Mouse (Mus musculus) myocyte (in vitro differentiated cells): ENCODE data around the gene Pold1. TPM values are rescaled to one million over a fixed set of nuclear protein-coding genes. Genes with fewer than 3 reads are reported as not detected.

Source experiments
- H3K27me3 ChIP-seq: one replicate; pipeline ENCODE4 v1.6.1; 2011; ENCODE audit not compliant: control insufficient read depth, insufficient read depth, insufficient read length
- H3K36me3 ChIP-seq: one replicate; pipeline ENCODE4 v1.6.1; 2011; ENCODE audit not compliant: control insufficient read depth, insufficient read depth
- H3K4me2 ChIP-seq: one replicate; pipeline ENCODE4 v1.6.1; 2011; ENCODE audit warnings: low read depth, control low read depth
- H3K4me3 ChIP-seq: one replicate; pipeline ENCODE4 v1.5.1; 2011; ENCODE audit warnings: mild to moderate bottlenecking, control low read depth, moderate library complexity
- H3K79me2 ChIP-seq: one replicate; pipeline ENCODE4 v1.6.1; 2011; ENCODE audit not compliant: control insufficient read depth, insufficient read depth
- H3ac ChIP-seq: one replicate; pipeline ENCODE4 v1.6.1; 2011; ENCODE audit not compliant: control insufficient read depth, insufficient read length
- CEBPB ChIP-seq: IDR thresholded peaks from 2 replicates; pipeline ENCODE4 v1.6.1; 2011; ENCODE audit warnings: mild to moderate bottlenecking, moderate library complexity; ENCODE audit not compliant: poor library complexity, insufficient read depth, severe bottlenecking
- E2F4 ChIP-seq: IDR thresholded peaks from one replicate; pipeline ENCODE4 v1.6.1; 2011; ENCODE audit warnings: mild to moderate bottlenecking, control low read depth, moderate library complexity; ENCODE audit not compliant: insufficient read depth
- MAX ChIP-seq: IDR thresholded peaks from one replicate; pipeline ENCODE4 v1.6.1; 2011; ENCODE audit warnings: low read depth, mild to moderate bottlenecking, control low read depth
- MYOD1 ChIP-seq, 3 experiments: IDR thresholded peaks; one replicate each; pipeline ENCODE4 v1.6.1; 2011; ENCODE audit warnings: control low read depth in 2 of 3, low read depth in 2 of 3, mild to moderate bottlenecking in 2 of 3, moderate library complexity in 1 of 3; ENCODE audit not compliant: insufficient read length in 2 of 3, control insufficient read depth in 1 of 3
- MYOG ChIP-seq, 3 experiments: IDR thresholded peaks; one replicate each; pipeline ENCODE4 v1.6.1; 2011; ENCODE audit warnings: control low read depth in 2 of 3, low read depth in 2 of 3, mild to moderate bottlenecking in 2 of 3; ENCODE audit not compliant: insufficient read length in 2 of 3, control insufficient read depth in 1 of 3, insufficient read depth in 1 of 3
- POLR2A ChIP-seq: IDR thresholded peaks from one replicate; pipeline ENCODE4 v1.6.1; 2011; ENCODE audit warnings: low read depth, mild to moderate bottlenecking, control low read depth, moderate library complexity; ENCODE audit not compliant: insufficient read length
- POLR2AphosphoS2 ChIP-seq: IDR thresholded peaks from one replicate; pipeline ENCODE4 v1.6.1; 2011; ENCODE audit warnings: low read depth, control low read depth; ENCODE audit not compliant: insufficient read length
- REST ChIP-seq: IDR thresholded peaks from one replicate; pipeline ENCODE4 v1.6.1; 2011; ENCODE audit warnings: mild to moderate bottlenecking, control low read depth, moderate library complexity; ENCODE audit not compliant: insufficient read depth, insufficient read length
- SRF ChIP-seq: IDR thresholded peaks from one replicate; pipeline ENCODE4 v1.6.1; 2011; ENCODE audit warnings: low read depth; ENCODE audit not compliant: control insufficient read depth, insufficient read length
- TCF12 ChIP-seq: IDR thresholded peaks from one replicate; pipeline ENCODE4 v1.6.1; 2011; ENCODE audit warnings: mild to moderate bottlenecking, control low read depth; ENCODE audit not compliant: poor library complexity, insufficient read depth, severe bottlenecking
- TCF3 ChIP-seq: IDR thresholded peaks from one replicate; pipeline ENCODE4 v1.6.1; 2011; ENCODE audit warnings: low read depth, control low read depth; ENCODE audit not compliant: insufficient read length
- USF1 ChIP-seq: IDR thresholded peaks from one replicate; pipeline ENCODE4 v1.6.1; 2011; ENCODE audit warnings: low read depth, mild to moderate bottlenecking, control low read depth, moderate library complexity
- polyA plus RNA-seq: library from polyadenylated mRNA; unstranded; fragments of >200 nt; fragmentation: generic; extraction: Trizol; gene quantifications from one replicate; pipeline ENCODE4 v1.2.1, GENCODE M21; 2012; ENCODE audit warnings: missing spikeins

Pold1 gene
- polyA plus RNA-seq, 1 experiment = 23.9 TPM

GRCm38 (mm10) chr7:44485572-44486195 lies 63.0 kb downstream of the Pold1 start:
- H3K4me3 ChIP-seq = no peak overlapping the region

GRCm38 (mm10) chr7:44484841-44485571 lies 63.6 kb downstream of the Pold1 start:
- no peaks in the 10 kb centered on the region for H3K36me3 ChIP-seq
- H3ac ChIP-seq = no peak overlapping the region
- peaks cover 6% of the 10 kb centered on the region for H3K79me2 ChIP-seq
- no peak overlapping the region for H3K4me2 ChIP-seq
- H3K27me3 ChIP-seq = no peaks in the 10 kb centered on the region
- TF ChIP-seq USF1 (no peak), POLR2AphosphoS2 (peak; percentile 12), REST (no peak), TCF3 (no peak), TCF12 (no peak), MYOD1 (IDR thresholded peaks at IDR 0.05; ENCODE audit: control insufficient read depth in 1 of 3, insufficient read length in 2 of 3, low read depth in 2 of 3) (no peak), SRF (no peak), POLR2A (peak; percentile 12), MYOG (IDR thresholded peaks at IDR 0.05; ENCODE audit: control insufficient read depth in 1 of 3, insufficient read depth in 1 of 3, insufficient read length in 2 of 3, low read depth in 2 of 3) (no peak), E2F4 (no peak), CEBPB (no peak), MAX (no peak)
- H3K4me3 ChIP-seq = no peak overlapping the region

More at GRCm38 (mm10) chr7:44485572-44486195, 63.0 kb downstream of the Pold1 start:
- TF ChIP-seq POLR2A (peak; percentile 13), MAX (no peak)
- Histone ChIP-seq H3K36me3 (no peaks in the 10 kb centered on the region), H3K27me3 (no peaks in the 10 kb centered on the region), H3K4me2 (no peak overlapping the region), H3K79me2 (no peaks in the 10 kb centered on the region), H3ac (no peak overlapping the region)

- TF ChIP-seq SRF = no peak
- TF ChIP-seq CEBPB = no peak
- peak in 2 of 3 experiments; percentile 49 to 60 for TF ChIP-seq MYOG (IDR thresholded peaks at IDR 0.05; ENCODE audit: control insufficient read depth in 1 of 3, insufficient read depth in 1 of 3, insufficient read length in 2 of 3, low read depth in 2 of 3)
- peak; percentile 74 for TF ChIP-seq POLR2AphosphoS2
- no peak for TF ChIP-seq MAX
- peak in 2 of 3 experiments; percentile 61 to 69 for TF ChIP-seq MYOD1 (IDR thresholded peaks at IDR 0.05; ENCODE audit: control insufficient read depth in 1 of 3, insufficient read length in 2 of 3, low read depth in 2 of 3)
- no peak for TF ChIP-seq REST
- no peak for TF ChIP-seq USF1
- TF ChIP-seq TCF3 = peak; percentile 27
- peaks cover 7% of the 10 kb centered on the region for H3K79me2 ChIP-seq
- H3K36me3 ChIP-seq = no peaks in the 10 kb centered on the region
- no peak overlapping the region for H3ac ChIP-seq
- H3K4me2 ChIP-seq = no peak overlapping the region
- no peak overlapping the region for H3K4me3 ChIP-seq
- no peaks in the 10 kb centered on the region for H3K27me3 ChIP-seq
These were observed 64.5 kb downstream of the Pold1 start for GRCm38 (mm10) chr7:44484109-44484508.

GRCm38 (mm10) chr7:44482836-44483435 lies 65.7 kb downstream of the Pold1 start:
- Histone ChIP-seq H3K4me2 (peak overlapping the region; percentile 36), H3ac (no peak overlapping the region), H3K36me3 (no peaks in the 10 kb centered on the region), H3K79me2 (peaks cover 11% of the 10 kb centered on the region), H3K27me3 (no peaks in the 10 kb centered on the region), H3K4me3 (no peak overlapping the region)
- TF ChIP-seq USF1 (no peak), REST (no peak)

Other genes with a start within 250 kb of the Pold1 start
- 0.60 TPM for gene Clec11a, start 241.9 kb downstream of the Pold1 start, polyA plus RNA-seq
- gene Shank1, start 238.6 kb downstream of the Pold1 start, polyA plus RNA-seq = 0.10 TPM
- not detected for gene Syt3, start 164.7 kb downstream of the Pold1 start, polyA plus RNA-seq
- gene 1700008O03Rik, start 163.0 kb downstream of the Pold1 start, polyA plus RNA-seq = not detected
- gene Lrrc4b, start 119.8 kb downstream of the Pold1 start, polyA plus RNA-seq = not detected
- gene Aspdh, start 83.5 kb downstream of the Pold1 start, polyA plus RNA-seq = not detected
- 233 TPM for gene Josd2, start 80.9 kb downstream of the Pold1 start, polyA plus RNA-seq
- gene Emc10, start 52.3 kb downstream of the Pold1 start, polyA plus RNA-seq = 98.2 TPM
- 1.7 TPM for gene Fam71e1, start 52.3 kb downstream of the Pold1 start, polyA plus RNA-seq
- 4.7 TPM for gene Mybpc2, start 24.2 kb downstream of the Pold1 start, polyA plus RNA-seq
- gene Spib, start 16.8 kb downstream of the Pold1 start, polyA plus RNA-seq = 0.05 TPM
- gene Nr1h2, start 5.1 kb upstream of the Pold1 start, polyA plus RNA-seq = 94.7 TPM
- gene Napsa, start 23.5 kb upstream of the Pold1 start, polyA plus RNA-seq = not detected
- gene Kcnc3, start 41.8 kb upstream of the Pold1 start, polyA plus RNA-seq = 0.92 TPM
- gene Myh14, start 122.0 kb upstream of the Pold1 start, polyA plus RNA-seq = 0.17 TPM
- not detected for gene Izumo2, start 159.9 kb upstream of the Pold1 start, polyA plus RNA-seq
- gene Vrk3, start 199.6 kb upstream of the Pold1 start, polyA plus RNA-seq = 20.6 TPM
- gene Zfp473, start 202.2 kb upstream of the Pold1 start, polyA plus RNA-seq = 0.12 TPM